Mouse (Mus musculus): ENCODE measurements around the gene Robo2.

GRCm38 (mm10) chr16:74397291-74397690 is 14.3 kb downstream of the Robo2 start:
- no peak for TF ChIP-seq CTCF (IDR thresholded peaks at IDR 0.05; ENCODE audit: borderline replicate concordance, extremely low read depth, insufficient read depth, insufficient read length)
- no peak for TF ChIP-seq POLR2A (IDR thresholded peaks at IDR 0.05; ENCODE audit: borderline replicate concordance, extremely low read depth, insufficient read depth, insufficient read length, poor library complexity, severe bottlenecking)

Data from brain, embryonic 14.5 days (tissue).